ENCODE assay signal across 17 mouse cellular contexts in genomic region chr4:137695300-137695699, GRCm38 (mm10). TPM values are rescaled to one million over a fixed set of nuclear protein-coding genes. Genes with fewer than 3 reads are reported as not detected.
A peak's percentile ranks its signal among the peaks of the same experiment; 100 is the strongest.
DNase-seq lines count a peak whose midpoint lies in the region; ATAC-seq and TF ChIP-seq lines count a peak whose summit lies in the region.
"Had no signal": no experiment of that assay in that cellular context is flagged by ENCODE, and none has a peak within 500 bp of the region (broad histone marks: within the 10 kb centered on the region; RNA-seq: fewer than 3 reads in every experiment).

No protein-coding gene starts in this region.

- DNase-seq in intestine, embryonic 14.5 days (ENCODE audit: low spot score): no peak
- peak; percentile 74 for DNase-seq in lung, postnatal 25 days (ENCODE audit: low spot score)
- no peak for DNase-seq in thymus, postnatal 14 days
- DNase-seq in right cerebral cortex, adult 18-20 months: no peak
- DNase-seq: cerebellum, adult 2 months; kidney, adult 8-10 months; right cerebral cortex, postnatal 14 days; spleen, adult 18-20 months; thymus, postnatal 25 days had no signal

- TF ChIP-seq CTCF in intestine, postnatal 0 days (IDR thresholded peaks at IDR 0.05; ENCODE audit: low read depth): no peak

- H3K9ac ChIP-seq in intestine, embryonic 14.5 days (ENCODE audit: low read length): no peak overlapping the region
- no peak overlapping the region for H3K9ac ChIP-seq in intestine, postnatal 0 days (ENCODE audit: low read depth, low read length)
- H3K9ac ChIP-seq in embryonic facial prominence, embryonic 15.5 days: 0 out of 2 replicates have a peak overlapping the region, but pooled peaks have one; percentile 6
- no peak overlapping the region for H3K9ac ChIP-seq in intestine, embryonic 16.5 days (ENCODE audit: low read depth, low read length)
- H3K9ac ChIP-seq: forebrain, embryonic 13.5 days; limb, embryonic 15.5 days; liver, embryonic 15.5 days had no signal

- H3K4me1 ChIP-seq in intestine, embryonic 14.5 days (replicated peaks; ENCODE audit: control insufficient read depth, insufficient read depth, low read length): peaks cover 25% of the 10 kb centered on the region
- H3K4me1 ChIP-seq in intestine, postnatal 0 days (replicated peaks; ENCODE audit: control insufficient read depth, insufficient read depth, low read length): peaks cover 9% of the 10 kb centered on the region; the same call in 1 of the 2 replicates
- peaks cover 26% of the 10 kb centered on the region for H3K4me1 ChIP-seq in embryonic facial prominence, embryonic 15.5 days
- peaks cover 39% of the 10 kb centered on the region for H3K4me1 ChIP-seq in intestine, embryonic 16.5 days (ENCODE audit: control insufficient read depth, insufficient read depth, low read length)
- H3K4me1 ChIP-seq: megakaryocyte, embryonic 14.5 days had no signal

- H3K4me2 ChIP-seq in intestine, embryonic 14.5 days (ENCODE audit: low read length): no peak overlapping the region
- no peak overlapping the region for H3K4me2 ChIP-seq in intestine, postnatal 0 days (replicated peaks; ENCODE audit: low read depth)
- no peak overlapping the region for H3K4me2 ChIP-seq in embryonic facial prominence, embryonic 15.5 days (replicated peaks)
- no peak overlapping the region for H3K4me2 ChIP-seq in intestine, embryonic 16.5 days (ENCODE audit: low read depth, low read length)
- H3K4me2 ChIP-seq: forebrain, embryonic 13.5 days; limb, embryonic 15.5 days; liver, embryonic 15.5 days had no signal

- H3K27me3 ChIP-seq in intestine, embryonic 14.5 days (replicated peaks; ENCODE audit: control insufficient read depth, insufficient read depth, low read length): no peaks in the 10 kb centered on the region
- no peaks in the 10 kb centered on the region for H3K27me3 ChIP-seq in intestine, postnatal 0 days (replicated peaks; ENCODE audit: control insufficient read depth, insufficient read depth, low read length)
- no peaks in the 10 kb centered on the region for H3K27me3 ChIP-seq in embryonic facial prominence, embryonic 15.5 days
- H3K27me3 ChIP-seq in intestine, embryonic 16.5 days (replicated peaks; ENCODE audit: control insufficient read depth, insufficient read depth, low read length): no peaks in the 10 kb centered on the region
- H3K27me3 ChIP-seq: forebrain, embryonic 13.5 days; limb, embryonic 15.5 days; liver, embryonic 15.5 days had no signal

- peak overlapping the region; percentile 67; the same call in 1 of the 2 replicates for H3K27ac ChIP-seq in intestine, embryonic 14.5 days (ENCODE audit: low read depth)
- no peak overlapping the region for H3K27ac ChIP-seq in intestine, postnatal 0 days (ENCODE audit: low read depth, low read length)
- 0 out of 2 replicates have a peak overlapping the region, but pooled peaks have one; percentile 60 for H3K27ac ChIP-seq in embryonic facial prominence, embryonic 15.5 days (replicated peaks)
- H3K27ac ChIP-seq in intestine, embryonic 16.5 days (ENCODE audit: low read length): peak overlapping the region; percentile 40
- H3K27ac ChIP-seq: forebrain, embryonic 13.5 days; limb, embryonic 15.5 days; liver, embryonic 15.5 days had no signal

- no peaks in the 10 kb centered on the region for H3K9me3 ChIP-seq in intestine, embryonic 14.5 days (ENCODE audit: control insufficient read depth, low read length)
- no peaks in the 10 kb centered on the region for H3K9me3 ChIP-seq in intestine, postnatal 0 days (ENCODE audit: control insufficient read depth)
- H3K9me3 ChIP-seq in embryonic facial prominence, embryonic 15.5 days (replicated peaks): no peaks in the 10 kb centered on the region
- no peaks in the 10 kb centered on the region for H3K9me3 ChIP-seq in intestine, embryonic 16.5 days (ENCODE audit: control insufficient read depth, low read length)
- H3K9me3 ChIP-seq: forebrain, embryonic 13.5 days; limb, embryonic 15.5 days; liver, embryonic 15.5 days had no signal

- no peaks in the 10 kb centered on the region for H3K36me3 ChIP-seq in intestine, embryonic 14.5 days (ENCODE audit: control insufficient read depth, insufficient read depth, low read length)
- no peaks in the 10 kb centered on the region for H3K36me3 ChIP-seq in intestine, postnatal 0 days (ENCODE audit: control insufficient read depth, insufficient read depth)
- no peaks in the 10 kb centered on the region for H3K36me3 ChIP-seq in embryonic facial prominence, embryonic 15.5 days
- no peaks in the 10 kb centered on the region for H3K36me3 ChIP-seq in intestine, embryonic 16.5 days (ENCODE audit: control insufficient read depth, insufficient read depth, low read length)
- H3K36me3 ChIP-seq: limb, embryonic 15.5 days; liver, embryonic 15.5 days had no signal

- no peak for ATAC-seq in intestine, embryonic 14.5 days (replicated peaks; ENCODE audit: low FRiP score, low TSS enrichment, low read depth)
- no peak for ATAC-seq in intestine, postnatal 0 days
- ATAC-seq in embryonic facial prominence, embryonic 15.5 days (ENCODE audit: insufficient number of reproducible peaks, low FRiP score, low TSS enrichment, low read depth): no peak
- no peak for ATAC-seq in intestine, embryonic 16.5 days
- ATAC-seq: forebrain, embryonic 13.5 days had no signal

- 67% methylated on average over 8 of the region's 8 CpGs for WGBS in intestine, embryonic 14.5 days
- 59% methylated on average over 8 of the region's 8 CpGs for WGBS in intestine, postnatal 0 days
- 75% methylated on average over 8 of the region's 8 CpGs for WGBS in embryonic facial prominence, embryonic 15.5 days
- 68% methylated on average over 8 of the region's 8 CpGs for WGBS in intestine, embryonic 16.5 days

- no peak overlapping the region for H3K4me3 ChIP-seq in intestine, embryonic 14.5 days (ENCODE audit: low read depth, low read length)
- no peak overlapping the region for H3K4me3 ChIP-seq in intestine, postnatal 0 days (ENCODE audit: low read depth, low read length)
- H3K4me3 ChIP-seq in embryonic facial prominence, embryonic 15.5 days (replicated peaks): no peak overlapping the region
- no peak overlapping the region for H3K4me3 ChIP-seq in intestine, embryonic 16.5 days (ENCODE audit: low read length)
- H3K4me3 ChIP-seq: erythroblast, embryonic 14.5 days; forebrain, embryonic 13.5 days; limb, embryonic 15.5 days; liver, embryonic 15.5 days; megakaryocyte, embryonic 14.5 days had no signal

RNA-seq across cellular contexts. Expression of gene Rap1gap, which starts 30.8 kb away (rescaled TPM):
- 11.2 and 15.6 TPM in 2 replicates for polyA plus RNA-seq in intestine, embryonic 14.5 days (2014; fragmentation: Nextera tagmentation; extraction: Ambion mirVana)
- polyA plus RNA-seq in intestine, postnatal 0 days (2015; fragmentation: Nextera tagmentation; extraction: Ambion mirVana): 8.9 and 9.1 TPM in 2 replicates
- 16.4 and 19.9 TPM in 2 replicates for polyA plus RNA-seq in embryonic facial prominence, embryonic 15.5 days (2015; fragmentation: Nextera tagmentation; extraction: Ambion mirVana)
- 26.9 and 30.9 TPM in 2 replicates for polyA plus RNA-seq in intestine, embryonic 16.5 days (2015; fragmentation: Nextera tagmentation; extraction: Ambion mirVana)
